Mouse (Mus musculus) cerebellum, postnatal 4 days (tissue): Measurements from ENCODE around the gene Bard1.
A peak's percentile ranks its signal among the peaks of the same experiment; 100 is the strongest.

Experiments
- DNase-seq, 2 experiments: peaks; one replicate each; pipeline ENCODE4 v3.0.0; 2022; ENCODE audit warnings: low spot score in 2 of 2, mixed read lengths in 1 of 2

The Bard1 gene

DNA sequence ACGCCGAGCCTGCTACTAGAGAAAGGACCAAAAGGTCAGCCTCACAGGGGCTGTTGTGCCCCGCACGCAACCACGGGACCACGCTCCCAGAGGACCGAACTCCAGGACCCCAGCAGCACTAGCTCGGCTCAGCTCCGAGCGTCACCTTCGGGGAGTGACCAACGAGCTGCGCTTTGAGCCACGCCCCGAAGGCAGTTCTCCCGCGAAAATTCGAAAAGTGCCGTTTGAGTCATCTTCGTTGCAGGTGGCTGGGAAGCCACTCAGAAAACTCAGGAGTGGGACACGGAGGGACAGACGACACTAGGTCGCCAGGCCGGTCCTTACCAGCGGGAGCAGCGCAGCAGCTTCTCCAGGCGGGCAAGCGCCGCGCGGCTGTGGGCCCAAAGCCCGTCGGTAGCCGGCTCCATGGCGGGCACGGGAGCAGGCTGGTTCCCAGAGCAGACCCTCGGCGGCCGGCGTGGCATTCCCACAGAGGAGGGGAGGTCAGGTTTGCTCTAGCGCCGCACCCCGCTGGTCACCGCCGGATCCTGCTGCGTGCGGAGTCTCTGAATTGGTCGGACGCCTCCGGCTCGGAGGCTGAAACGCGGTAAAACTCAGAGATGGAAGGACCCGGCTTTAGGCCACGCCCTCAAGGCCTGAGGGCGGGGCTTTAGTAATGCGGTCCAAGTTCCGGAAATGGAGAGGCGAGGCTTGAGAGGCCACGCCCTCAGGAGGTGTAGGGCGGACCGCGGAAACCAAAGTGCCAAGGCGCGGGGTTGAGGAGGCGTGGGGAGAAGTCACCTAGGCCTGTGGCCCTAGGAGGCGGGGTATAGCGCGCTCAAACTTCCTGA, at the start of gene Bard1:
Gene Bard1, minus strand, starts transcription at position 803 of the 830 bp plus-strand sequence.
- peak; percentile 30 to 78 for DNase-seq

DNA sequence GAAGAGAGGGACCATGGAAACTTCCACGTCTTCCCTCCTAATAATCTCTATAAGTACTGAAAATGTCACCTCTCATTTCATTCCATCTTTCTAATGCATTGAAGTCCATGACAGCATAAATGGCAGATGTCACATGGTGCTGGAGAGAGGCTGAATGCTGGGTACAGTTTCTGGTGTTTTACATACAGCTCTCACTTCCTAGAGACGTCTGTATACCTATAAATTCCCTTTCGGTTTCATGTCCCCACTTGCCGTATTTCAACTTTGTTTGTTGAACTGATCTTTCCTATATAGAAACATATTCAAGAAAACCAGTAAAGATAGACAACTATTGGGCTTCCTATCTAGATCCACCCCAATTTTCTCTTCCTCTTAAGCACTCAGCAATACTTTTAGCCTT, 24.2 kb upstream of the Bard1 start:
- DNase-seq: no peak

DNA sequence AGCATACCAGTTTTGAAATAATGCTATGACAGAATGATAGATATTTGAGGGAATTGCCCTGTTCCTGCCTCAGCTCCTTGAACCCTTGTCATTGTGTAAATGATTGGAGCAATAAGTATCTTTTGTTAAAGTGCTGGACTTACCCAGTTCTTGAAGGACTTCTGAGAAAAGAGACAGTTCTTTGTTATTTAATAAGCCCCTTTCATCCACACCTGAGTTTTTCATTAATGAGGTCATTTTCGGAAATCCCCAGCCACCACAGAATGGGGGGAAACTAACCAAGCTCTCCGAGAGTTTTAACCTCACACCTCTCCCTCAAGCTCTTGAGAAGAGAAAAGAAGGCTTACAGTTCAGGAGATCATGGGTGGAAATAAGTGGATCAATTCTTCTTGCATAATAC, 15.6 kb upstream of the Bard1 start:
- DNase-seq: no peak

DNA sequence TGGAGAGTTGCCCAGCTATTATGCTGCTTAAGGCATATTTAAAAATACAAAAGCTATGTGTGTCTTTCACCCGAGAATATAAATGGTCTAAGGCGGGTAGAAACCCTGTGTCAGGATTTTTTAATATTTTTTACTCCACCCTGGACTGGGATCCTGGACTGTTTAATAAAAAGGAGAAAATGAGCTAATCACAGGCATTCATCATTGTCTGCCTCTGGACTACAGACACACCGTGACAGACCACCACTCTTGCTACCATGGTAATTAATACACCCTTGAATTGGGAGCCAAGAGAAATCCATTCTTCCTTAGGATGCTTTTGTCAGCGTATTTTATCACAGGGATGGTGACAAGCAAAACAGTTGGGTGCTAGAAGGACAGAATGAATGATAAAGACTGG, 14.3 kb upstream of the Bard1 start:
- DNase-seq: no peak

DNA sequence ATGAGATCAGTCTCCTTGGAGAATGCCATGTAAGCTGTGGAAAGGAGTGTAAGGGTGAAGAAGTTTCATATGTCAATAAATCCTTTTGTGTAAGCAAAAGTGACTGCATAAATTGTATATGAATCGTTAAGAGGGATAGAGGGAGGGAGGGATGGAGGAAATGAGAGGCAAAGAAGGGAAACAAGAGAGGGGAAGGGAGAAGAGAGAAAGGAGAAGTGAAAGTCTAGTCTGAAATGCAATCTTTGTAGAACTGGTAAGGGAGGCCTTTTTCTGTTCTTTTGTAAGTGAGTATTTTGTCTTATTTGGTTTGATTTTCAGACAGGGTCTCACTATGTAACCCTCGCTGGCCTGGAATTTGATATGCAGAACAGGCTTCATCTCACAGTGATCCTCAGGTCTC, 12.8 kb upstream of the Bard1 start:
- DNase-seq: no peak

DNA sequence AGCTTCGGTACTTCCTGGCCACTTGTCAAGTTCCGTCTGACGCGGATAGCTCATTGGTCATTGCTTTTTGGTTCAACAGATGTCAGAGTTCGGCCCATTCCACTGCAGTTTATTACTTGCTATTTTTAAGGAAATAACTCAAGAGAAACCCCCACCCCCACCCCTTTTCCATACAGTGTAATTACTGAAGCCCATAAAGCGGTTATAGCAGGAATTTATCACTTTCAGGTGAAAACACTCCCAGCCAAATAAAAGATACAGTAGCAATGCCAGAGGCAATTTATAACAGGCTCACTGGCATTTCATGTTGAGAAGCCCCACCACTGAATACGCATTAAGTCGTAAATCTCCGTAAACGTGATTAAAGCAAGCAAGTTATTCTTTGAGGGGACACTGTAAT, 6.9 kb upstream of the Bard1 start:
- DNase-seq: no peak

DNA sequence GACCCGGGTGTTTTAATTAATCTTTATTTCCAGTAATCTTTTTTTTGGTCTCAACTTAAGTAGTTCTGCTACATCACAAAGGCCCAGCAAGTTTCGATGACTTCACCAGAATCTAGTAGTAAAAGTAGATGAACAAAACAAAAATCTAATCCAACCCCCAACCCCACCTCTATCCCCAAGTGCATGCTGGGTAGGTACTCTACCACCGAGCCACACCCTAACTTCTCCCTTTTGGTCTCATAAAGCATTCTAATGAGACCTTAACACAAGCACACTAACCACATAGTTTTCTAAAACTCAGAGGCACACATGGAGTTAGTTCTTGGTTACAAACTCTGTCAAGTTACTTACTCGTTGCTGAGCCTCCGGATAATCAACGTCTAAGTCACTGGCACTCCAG, 3.2 kb upstream of the Bard1 start:
- DNase-seq: no peak

DNA sequence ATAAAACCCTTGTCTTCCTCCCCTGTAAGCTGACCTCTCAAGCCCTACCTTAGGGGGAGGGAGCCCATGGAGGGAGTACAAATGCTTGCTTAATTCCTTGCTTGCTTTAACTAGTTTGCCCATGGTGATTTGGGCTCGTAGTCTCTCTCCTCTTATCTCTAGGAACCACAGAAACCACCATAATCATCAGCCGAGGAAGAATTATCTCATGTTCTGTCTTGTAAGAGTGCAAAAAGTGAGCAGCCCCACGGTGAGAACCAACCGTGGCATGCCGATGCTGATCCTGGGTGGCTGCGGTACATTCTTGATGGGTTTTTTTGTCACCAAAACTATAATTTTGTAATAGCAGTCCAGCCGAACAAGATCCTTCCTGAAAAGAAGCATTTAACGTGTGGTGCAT, 2.8 kb upstream of the Bard1 start:
- no peak for DNase-seq

DNA sequence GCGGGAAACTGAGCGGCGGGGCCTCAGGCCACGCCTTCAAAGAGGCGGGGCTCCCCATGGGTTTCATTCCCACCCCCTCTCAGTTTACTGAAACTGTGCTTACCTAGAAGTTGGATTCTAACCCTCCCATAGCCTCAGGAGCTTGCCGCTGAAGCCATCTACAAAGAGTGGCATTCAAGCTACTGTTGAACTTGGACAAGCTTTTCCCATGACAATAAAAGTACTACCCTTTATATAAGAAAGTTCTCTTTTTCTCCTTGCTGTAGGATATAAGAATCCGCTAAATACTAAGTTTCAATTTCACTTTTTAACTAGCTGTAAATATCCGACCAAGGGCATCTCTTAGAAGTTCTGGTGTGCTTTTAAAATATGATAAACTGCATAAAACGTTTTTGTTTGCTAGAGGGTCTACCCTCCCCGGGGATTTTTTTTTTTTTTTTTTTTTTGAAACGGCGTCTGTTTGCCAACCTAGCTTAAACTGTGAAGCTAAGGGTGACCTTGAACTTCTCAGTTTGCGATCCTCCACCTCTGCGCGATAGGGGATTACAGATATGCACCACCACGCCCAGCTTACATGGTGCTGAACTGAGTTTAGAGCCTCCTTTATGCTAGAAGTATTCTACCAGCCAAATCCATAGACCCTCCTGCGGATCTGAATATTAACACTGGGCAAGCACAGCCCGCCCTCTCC, 373 bp upstream of the Bard1 start:
- DNase-seq: no peak

DNA sequence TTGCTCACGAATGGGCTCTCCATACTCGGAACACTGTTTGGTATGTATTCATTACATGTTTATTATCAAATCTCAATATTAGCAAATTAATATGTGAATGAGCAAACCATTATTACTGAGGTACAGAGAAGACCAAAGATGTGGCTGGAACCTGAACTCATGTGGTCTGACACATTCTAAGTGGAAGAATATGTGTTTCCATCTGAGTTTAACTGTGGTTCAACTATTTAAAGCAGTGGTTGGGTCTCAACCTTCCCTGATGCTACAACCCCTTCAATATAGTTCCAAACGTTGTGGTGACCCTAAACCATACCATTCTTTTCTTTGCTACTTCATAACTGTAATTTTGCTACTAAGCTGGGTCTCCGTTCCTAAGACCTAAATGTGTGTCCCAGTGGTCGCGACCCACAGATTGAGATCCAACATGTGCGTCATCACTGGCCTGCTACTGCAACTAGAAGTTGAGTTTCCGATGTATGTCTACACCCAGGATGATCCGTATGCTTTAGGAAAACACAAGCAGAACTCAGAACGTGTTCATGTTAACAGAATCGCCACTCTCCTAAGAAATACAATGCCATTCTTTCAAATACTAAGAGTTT, 1.5 kb downstream of the Bard1 start:
- no peak for DNase-seq

DNA sequence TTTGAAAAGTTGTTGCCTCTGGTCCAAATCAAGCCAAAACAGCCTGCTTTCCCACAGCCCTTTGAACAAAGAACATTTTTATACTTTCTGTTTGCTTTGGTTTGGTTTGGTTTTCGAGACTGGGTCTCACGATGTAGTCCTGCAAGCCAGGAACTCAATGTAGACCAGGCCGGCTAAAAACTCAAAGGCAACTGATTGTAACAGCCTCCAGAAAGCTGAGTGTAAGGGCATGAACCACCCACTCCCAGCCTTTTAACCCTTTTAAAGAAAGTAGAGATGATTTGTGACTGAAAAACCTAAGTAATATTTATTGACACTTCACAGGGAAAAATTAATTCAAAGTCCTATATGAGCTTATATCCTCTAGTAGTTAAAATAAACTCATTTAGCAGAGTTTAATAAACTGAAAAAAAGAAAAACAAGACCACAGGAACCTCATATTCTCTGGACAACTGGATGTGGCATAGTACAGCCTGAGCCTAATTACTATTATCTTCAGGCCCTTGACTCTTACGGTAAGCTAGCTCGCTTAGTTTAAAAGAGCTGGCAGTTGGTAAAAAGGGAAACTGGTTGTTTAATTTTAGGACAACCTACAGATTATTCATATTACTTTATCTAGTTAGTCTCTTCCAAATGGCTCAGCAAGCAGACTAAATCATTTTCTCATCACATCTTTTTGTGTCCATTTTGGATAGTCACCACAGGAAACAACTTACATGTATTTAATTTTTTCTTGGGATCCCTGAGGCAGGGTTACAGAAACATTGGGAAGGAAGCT, 2.2 kb downstream of the Bard1 start:
- DNase-seq: no peak

DNA sequence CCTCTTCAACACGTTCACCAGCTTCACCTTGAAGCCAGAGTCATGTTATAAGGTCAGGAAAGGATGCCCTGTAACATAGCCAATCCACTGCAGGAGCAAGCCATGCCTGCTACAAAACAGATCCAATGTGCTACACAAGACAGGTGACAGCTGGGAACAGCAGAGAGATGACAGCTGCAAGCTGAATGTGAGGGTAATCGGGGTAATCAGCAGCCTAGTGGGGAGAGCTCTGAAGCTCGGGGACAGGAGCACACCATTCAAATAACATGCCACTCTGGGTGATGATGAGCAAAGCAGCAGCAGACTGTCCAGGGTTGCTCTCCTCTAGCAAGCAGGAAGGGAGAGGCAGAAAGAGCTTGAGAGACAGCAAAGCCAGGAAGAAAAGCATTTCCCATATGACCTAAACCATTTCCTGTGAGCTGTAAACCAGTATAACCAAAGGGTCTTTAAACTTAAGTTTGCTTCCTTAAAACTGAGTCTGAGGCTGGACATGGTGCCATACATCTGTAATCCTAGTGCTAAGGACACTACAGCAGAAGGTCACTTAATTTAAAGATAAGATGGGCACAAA, 2.9 kb downstream of the Bard1 start:
- no peak for DNase-seq

DNA sequence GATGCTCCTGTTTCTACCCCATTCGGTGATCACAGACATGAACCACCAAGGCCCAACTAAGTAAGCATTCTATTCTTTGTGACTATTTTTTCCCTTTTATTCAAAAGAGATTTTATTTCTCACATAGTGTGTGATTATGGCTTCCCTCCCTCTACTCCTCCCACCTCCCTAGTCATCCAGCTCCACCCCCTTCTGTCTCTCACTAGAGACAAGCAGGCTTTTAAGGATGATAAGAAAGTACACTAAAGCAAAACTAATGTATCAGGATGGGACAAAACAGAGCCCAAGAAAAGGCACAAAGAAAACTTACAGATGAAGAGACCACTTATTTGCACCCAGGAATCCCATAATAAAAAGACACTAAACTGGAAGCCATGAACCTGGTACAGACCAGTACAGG, 6.9 kb downstream of the Bard1 start:
- no peak for DNase-seq

DNA sequence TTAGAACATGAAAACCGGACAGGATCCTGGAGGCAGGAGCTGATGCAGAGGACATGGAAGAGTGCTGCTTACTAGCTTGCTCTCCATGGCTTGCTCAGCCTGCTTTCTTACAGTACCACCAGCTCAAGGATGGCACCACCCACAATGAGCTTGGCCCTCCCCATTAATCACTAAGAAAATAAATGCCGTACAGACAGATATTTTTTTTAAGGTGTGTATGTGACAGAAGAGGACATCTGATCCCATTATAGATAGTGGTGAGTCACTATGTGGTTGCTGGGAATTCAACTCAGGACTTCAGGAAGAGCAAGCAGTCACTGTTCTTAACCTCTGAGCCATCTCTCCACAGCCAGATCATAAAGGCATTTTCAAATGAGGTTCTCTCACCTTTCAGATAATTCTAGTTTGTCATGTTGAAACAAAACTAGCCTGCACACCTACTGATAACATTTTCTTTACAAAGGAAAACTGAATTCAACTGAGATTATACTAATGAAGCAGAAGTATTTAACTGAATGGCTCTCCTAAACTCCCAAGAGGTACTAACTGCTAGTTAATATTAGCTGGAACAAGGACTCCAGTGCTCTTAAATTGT, 7.6 kb downstream of the Bard1 start:
- DNase-seq: no peak

DNA sequence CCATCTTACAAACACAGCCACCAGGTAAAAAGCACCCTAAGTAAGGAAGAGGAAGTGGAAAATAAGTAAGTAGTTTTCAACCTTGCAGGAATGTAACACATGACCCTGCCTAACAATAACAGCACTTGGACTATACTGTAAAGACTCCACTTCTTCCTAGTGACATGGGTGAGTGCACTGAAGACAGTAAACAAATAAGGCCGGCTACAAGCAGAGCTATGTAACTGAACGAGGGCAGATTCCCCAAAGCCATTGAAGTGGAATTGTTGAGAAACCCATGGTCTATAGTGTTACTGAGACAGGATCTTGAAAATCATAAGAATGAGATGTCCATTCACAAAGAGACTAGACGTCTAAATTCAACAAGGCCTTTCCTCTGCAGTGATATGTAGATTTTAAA, 27.3 kb downstream of the Bard1 start:
- DNase-seq: no peak

DNA sequence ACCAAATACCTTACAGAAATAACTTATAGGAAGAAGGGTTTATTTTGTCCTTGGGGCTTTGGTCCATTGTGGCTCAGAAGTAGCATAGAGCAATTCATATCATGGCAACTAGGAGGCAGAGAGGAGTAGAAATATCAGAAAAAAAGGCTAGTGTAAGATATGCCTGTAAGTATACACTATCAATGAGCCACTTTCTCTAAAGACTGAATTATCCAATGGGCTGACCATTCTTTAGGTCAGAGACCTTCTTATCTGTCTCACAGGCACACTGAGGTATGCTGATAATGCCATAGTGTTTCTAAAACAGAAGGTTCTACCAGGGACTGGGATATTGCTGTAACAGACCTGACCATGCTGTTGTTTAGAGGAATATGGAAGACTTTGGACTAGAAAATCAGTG, 32.2 kb downstream of the Bard1 start:
- DNase-seq: no peak

DNA sequence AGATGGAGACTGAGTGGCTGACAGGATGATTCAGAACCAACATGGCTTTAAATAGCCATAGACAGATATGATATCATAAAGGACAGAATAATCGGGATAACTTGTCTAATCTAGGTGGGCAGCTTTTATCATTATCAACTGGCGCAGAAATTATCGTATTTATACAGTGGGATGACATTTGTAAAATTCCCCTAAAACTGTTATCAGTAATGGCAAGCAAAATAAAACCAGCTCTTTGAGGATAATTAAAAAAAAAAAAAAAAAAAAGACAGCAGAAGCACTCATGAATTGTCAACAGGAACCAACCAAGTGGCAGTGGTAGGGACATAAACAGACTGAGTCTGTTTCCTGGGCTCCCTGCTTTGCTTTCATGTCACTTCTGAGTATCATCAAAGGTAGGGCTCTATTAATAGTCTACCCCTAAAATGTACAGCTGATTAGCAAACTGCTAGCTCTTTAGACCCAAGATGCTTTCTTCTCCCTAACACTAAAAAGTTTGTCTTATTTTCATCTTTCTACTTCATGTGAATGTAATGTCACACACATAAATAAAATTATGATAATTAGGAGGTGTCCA, 34.1 kb downstream of the Bard1 start:
- no peak for DNase-seq

DNA sequence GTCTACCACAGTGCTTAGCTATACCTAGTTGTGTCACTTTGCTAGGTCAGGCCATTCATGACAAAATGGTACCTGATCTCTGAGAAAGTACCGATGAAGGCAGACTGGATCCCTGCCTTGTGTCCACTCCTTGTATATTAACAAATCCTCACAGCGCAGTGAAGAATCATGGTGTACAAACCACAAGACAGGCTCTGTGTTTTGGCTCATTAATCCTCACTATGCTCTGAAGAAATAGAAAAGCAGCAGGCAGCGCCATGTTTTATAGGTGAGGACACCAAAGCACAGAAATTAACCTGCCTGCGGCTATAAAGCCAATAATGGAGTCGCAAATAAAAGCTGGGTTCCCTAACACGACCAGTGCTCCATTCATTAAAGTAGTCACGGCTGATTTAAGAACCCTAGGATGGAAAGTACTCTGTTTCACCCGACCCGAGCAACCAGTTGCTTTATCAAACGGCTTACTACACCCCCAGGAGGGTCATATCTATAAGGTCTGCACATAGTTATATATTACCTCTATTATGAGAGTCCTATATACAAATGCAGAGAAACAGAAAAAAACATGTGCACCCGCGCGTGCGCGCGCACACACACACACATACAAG, 39.0 kb downstream of the Bard1 start:
- no peak for DNase-seq

DNA sequence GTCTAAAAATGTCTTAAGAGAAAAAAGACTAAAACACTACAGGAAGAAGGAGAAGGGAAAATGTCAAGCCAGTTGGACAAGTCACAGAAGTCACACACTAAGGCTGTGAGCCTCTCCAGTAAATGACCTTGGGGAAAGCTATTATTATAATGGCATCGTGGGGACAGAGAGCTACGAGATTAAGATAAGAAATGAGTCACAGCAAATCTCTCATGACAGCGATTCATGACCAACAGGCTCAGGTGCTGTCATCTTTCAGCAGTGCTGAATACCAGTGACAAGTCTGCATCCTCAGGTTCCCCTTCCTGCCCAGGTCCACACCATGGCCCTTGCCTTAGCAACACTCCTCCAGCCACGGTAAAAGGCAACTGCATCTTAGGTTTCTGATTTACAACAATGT, 46.8 kb downstream of the Bard1 start:
- no peak for DNase-seq

DNA sequence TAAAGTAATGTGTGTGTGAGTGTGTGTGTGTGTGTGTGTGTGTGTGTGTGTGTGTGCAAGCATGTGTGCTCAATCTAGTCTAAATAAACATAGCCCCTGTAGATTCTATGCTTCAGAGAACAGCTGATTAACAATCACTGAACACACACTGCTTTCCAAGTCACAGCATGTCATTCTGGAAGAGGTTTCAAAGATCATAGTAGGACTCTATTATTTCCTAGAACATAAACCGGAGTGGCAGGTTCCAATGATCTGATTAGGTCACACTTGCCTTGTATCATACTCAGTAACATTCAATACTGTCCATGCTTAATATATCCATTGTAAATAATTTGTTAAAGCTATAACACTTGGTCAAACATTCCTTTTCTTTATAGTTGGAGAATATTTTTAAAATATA, 47.5 kb downstream of the Bard1 start:
- no peak for DNase-seq

DNA sequence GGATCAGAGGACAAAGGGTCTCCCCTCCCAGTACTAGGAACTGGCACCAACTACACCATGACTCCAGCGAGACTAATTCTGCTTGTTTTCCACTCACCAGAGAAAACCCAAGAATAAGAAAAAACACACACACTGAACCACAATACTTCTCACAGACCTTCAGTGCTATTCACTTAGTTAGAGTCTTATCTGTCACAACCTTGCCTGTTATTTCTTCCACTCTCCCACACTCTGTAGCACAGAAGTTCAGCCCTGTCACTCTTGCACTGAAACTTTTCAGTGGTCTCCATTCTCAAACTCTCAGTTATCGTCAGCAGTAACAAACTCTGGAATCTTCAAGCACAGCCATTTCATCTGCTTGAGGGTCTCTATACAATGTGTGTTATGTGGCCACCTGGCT, 50.2 kb downstream of the Bard1 start:
- DNase-seq: no peak
